Mouse (Mus musculus) common myeloid progenitor, adult 5-6 weeks (primary cell): ENCODE results near the gene Cnst. TPM values are rescaled to one million over a fixed set of nuclear protein-coding genes. Genes with fewer than 3 reads are reported as not detected.

ENCODE experiments used
- total RNA-seq: library from RNA; stranded (forward); fragments of 200-1000, 187-1606 nt; gene quantifications from 2 replicates; pipeline ENCODE4 v1.2.3, GENCODE M21; 2017

Gene Cnst
- total RNA-seq, 1 experiment from 2014 or later, result 21.4 TPM

Other genes with a start within 250 kb of the Cnst start
- gene Smyd3, start 28.3 kb upstream of the Cnst start, total RNA-seq, result 41.1 and 52.2 TPM in 2 replicates
- 41.3 and 101 TPM in 2 replicates for gene Tfb2m, start 103 bp upstream of the Cnst start, total RNA-seq
- gene Sccpdh, start 121.8 kb downstream of the Cnst start, total RNA-seq, result 29.9 and 38.1 TPM in 2 replicates
- gene Kif28, start 198.9 kb downstream of the Cnst start, total RNA-seq, result not detected in 2 replicates